Mouse (Mus musculus) MEL (cell line): ENCODE measurements around the gene Pcca.

Experiments
- CTCF ChIP-seq, 3 experiments: IDR thresholded peaks in 2 of 3; conservative IDR thresholded peaks in 1 of 3; 2 replicates each; pipeline ENCODE4 v1.5.1; 2011 to 2012; ENCODE audit warnings: low read length in 3 of 3, low read depth in 2 of 3, mild to moderate bottlenecking in 2 of 3, improper control_type of control experiment in 1 of 3, inconsistent platforms in 1 of 3, mixed read lengths in 1 of 3, moderate library complexity in 1 of 3; ENCODE audit not compliant: control insufficient read depth in 1 of 3, insufficient read depth in 1 of 3, poor library complexity in 1 of 3, severe bottlenecking in 1 of 3
- E2F4 ChIP-seq: IDR thresholded peaks from 2 replicates; pipeline ENCODE4 v1.6.1; 2011; ENCODE audit warnings: low read depth, low read length, improper control_type of control experiment, borderline replicate concordance
- KAT2A ChIP-seq: conservative IDR thresholded peaks from 2 replicates; pipeline ENCODE4 v1.6.1; 2012; ENCODE audit warnings: low read depth, low read length, improper control_type of control experiment, inconsistent platforms
- MAFK ChIP-seq: IDR thresholded peaks from 2 replicates; pipeline ENCODE4 v1.6.1; 2011; ENCODE audit warnings: low read depth, mild to moderate bottlenecking, low read length, improper control_type of control experiment, borderline replicate concordance
- MAX ChIP-seq: IDR thresholded peaks from 2 replicates; pipeline ENCODE4 v1.6.1; 2011; ENCODE audit warnings: low read length, improper control_type of control experiment
- MEF2A ChIP-seq: IDR thresholded peaks from 2 replicates; pipeline ENCODE4 v1.6.1; 2014; ENCODE audit warnings: low read depth, mild to moderate bottlenecking, inconsistent platforms, low read length, improper control_type of control experiment; ENCODE audit not compliant: poor library complexity, insufficient replicate concordance, severe bottlenecking; ENCODE audit errors: extremely low read depth
- POLR2A ChIP-seq, 2 experiments: IDR thresholded peaks; 2 replicates each; pipeline ENCODE4 v1.6.1; 2011 to 2012; ENCODE audit warnings: low read length in 2 of 2, mild to moderate bottlenecking in 2 of 2, control low read depth in 1 of 2, improper control_type of control experiment in 1 of 2, low read depth in 1 of 2, moderate library complexity in 1 of 2; ENCODE audit not compliant: control insufficient read depth in 1 of 2, insufficient read depth in 1 of 2, poor library complexity in 1 of 2
- POLR2AphosphoS2 ChIP-seq: IDR thresholded peaks from 2 replicates; pipeline ENCODE4 v1.6.1; 2011; ENCODE audit warnings: low read length, improper control_type of control experiment
- SMC3 ChIP-seq: IDR thresholded peaks from 2 replicates; pipeline ENCODE4 v1.6.1; 2011; ENCODE audit warnings: low read depth, low read length, improper control_type of control experiment
- ZKSCAN1 ChIP-seq: IDR thresholded peaks from 2 replicates; pipeline ENCODE4 v1.6.1; 2012; ENCODE audit warnings: low read depth, mild to moderate bottlenecking, inconsistent platforms, low read length, improper control_type of control experiment, moderate library complexity
- ZMIZ1 ChIP-seq: IDR thresholded peaks from 2 replicates; pipeline ENCODE4 v1.6.1; 2012; ENCODE audit warnings: low read depth, mild to moderate bottlenecking, inconsistent platforms, low read length, improper control_type of control experiment, moderate library complexity

GRCm38 (mm10) chr14:122597534-122597933 lies 63.4 kb downstream of the Pcca start:
- no peak for TF ChIP-seq POLR2A (IDR thresholded peaks at IDR 0.05; ENCODE audit: control insufficient read depth in 1 of 2, insufficient read depth in 1 of 2, low read depth in 1 of 2, low read length in 2 of 2, poor library complexity in 1 of 2)
- no peak for TF ChIP-seq POLR2AphosphoS2
- TF ChIP-seq MAX = no peak
- TF ChIP-seq SMC3 = no peak
- no peak for TF ChIP-seq ZMIZ1
- no peak for TF ChIP-seq CTCF (IDR thresholded peaks at IDR 0.05 in 2 of 3, conservative IDR thresholded peaks at IDR 0.05 in 1 of 3; ENCODE audit: control insufficient read depth in 1 of 3, insufficient read depth in 1 of 3, low read depth in 2 of 3, low read length in 3 of 3, poor library complexity in 1 of 3, severe bottlenecking in 1 of 3)
- TF ChIP-seq KAT2A = no peak
- TF ChIP-seq E2F4 = no peak
- no peak for TF ChIP-seq MEF2A
- TF ChIP-seq ZKSCAN1 = no peak
- no peak for TF ChIP-seq MAFK
